Mouse (Mus musculus) hindbrain, embryonic 14.5 days (tissue): ENCODE data around the gene Syt14. TPM values are rescaled to one million over a fixed set of nuclear protein-coding genes. Genes with fewer than 3 reads are reported as not detected.
A peak's percentile ranks its signal among the peaks of the same experiment; 100 is the strongest.

Source experiments
- ATAC-seq: fragments of 200-750 bp; cut with Nextera tagmentation; 2 replicates; pipeline ENCODE4 v1.8.0; 2017; ENCODE audit warnings: moderate number of reproducible peaks, mild to moderate bottlenecking, moderate TSS enrichment, moderate library complexity; ENCODE audit not compliant: low FRiP score
- DNase-seq: peaks from one replicate; pipeline ENCODE4 v3.0.0-alpha.2; 2015; ENCODE audit warnings: low spot score
- H3K27ac ChIP-seq: fragments of 300-500 bp; sonication (generic); 2 replicates; pipeline ENCODE4 v1.5.1; 2014; ENCODE audit warnings: mild to moderate bottlenecking, moderate library complexity
- H3K27me3 ChIP-seq: fragments of 300-500 bp; sonication (generic); 2 replicates; pipeline ENCODE4 v1.6.1; 2014; ENCODE audit warnings: mild to moderate bottlenecking, low read length, mixed read lengths; ENCODE audit not compliant: control insufficient read depth, insufficient read depth
- H3K36me3 ChIP-seq: fragments of 300-500 bp; sonication (generic); replicated peaks from 2 replicates; pipeline ENCODE4 v1.6.1; 2014; ENCODE audit not compliant: control insufficient read depth, insufficient read depth
- H3K4me1 ChIP-seq: fragments of 300-500 bp; sonication (generic); replicated peaks from 2 replicates; pipeline ENCODE4 v1.6.1; 2014; ENCODE audit warnings: antibody characterized with exemption, low read length, mixed read lengths; ENCODE audit not compliant: control insufficient read depth, insufficient read depth
- H3K4me2 ChIP-seq: fragments of 300-500 bp; sonication (generic); replicated peaks from 2 replicates; pipeline ENCODE4 v1.6.1; 2014; ENCODE audit warnings: mild to moderate bottlenecking, moderate library complexity
- H3K4me3 ChIP-seq: fragments of 300-500 bp; sonication (generic); replicated peaks from 2 replicates; pipeline ENCODE4 v1.5.1; 2014; ENCODE audit warnings: mild to moderate bottlenecking, low read length
- H3K9ac ChIP-seq: fragments of 300-500 bp; sonication (generic); 2 replicates; pipeline ENCODE4 v1.6.1; 2014
- H3K9me3 ChIP-seq: fragments of 300-500 bp; sonication (generic); 2 replicates; pipeline ENCODE4 v1.6.1; 2016; ENCODE audit warnings: low read length; ENCODE audit not compliant: control insufficient read depth
- whole genome bisulfite sequencing: fragments of 180-500 bp; shearing (Covaris S2); extraction: QIAGEN DNeasy Blood & Tissue Kit; methylation state at CpG from one replicate; pipeline ENCODE4 v1.1.7; 2014; 5-methylcytosine and 5-hydroxymethylcytosine counted together
- polyA plus RNA-seq: library from polyadenylated mRNA; unstranded; fragments of >200 nt; fragmentation: Nextera tagmentation; extraction: Ambion mirVana; gene quantifications from 2 replicates; pipeline ENCODE4 v1.2.1, GENCODE M21; 2014

The Syt14 gene
- polyA plus RNA-seq, 1 experiment from 2014 or later = 9.1 TPM

DNA sequence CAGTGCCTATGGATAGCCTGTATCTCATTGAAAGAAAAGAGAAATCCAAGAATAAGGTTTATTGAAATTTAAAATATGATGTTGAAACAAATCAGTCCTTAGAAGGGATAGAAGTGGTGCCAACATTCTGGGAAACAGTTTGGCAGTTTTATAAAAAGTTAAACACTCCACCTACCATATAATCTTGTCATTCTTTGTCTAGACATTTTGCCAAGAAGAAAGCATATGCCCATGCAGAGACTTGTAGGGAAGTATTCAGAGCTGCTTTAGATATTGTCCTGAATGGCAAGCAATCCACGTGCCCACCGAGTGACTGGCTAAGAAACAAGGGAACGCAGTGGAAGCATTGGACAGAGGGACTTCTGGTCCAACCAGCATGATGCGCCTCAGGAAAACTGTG, 12.0 kb upstream of the Syt14 start:
- no peak overlapping the region for H3K4me3 ChIP-seq
- no peaks in the 10 kb centered on the region for H3K9me3 ChIP-seq
- H3K4me1 ChIP-seq = no peaks in the 10 kb centered on the region
- no peaks in the 10 kb centered on the region for H3K27me3 ChIP-seq
- WGBS = 89% methylated on average over 4 of the region's 4 CpGs
- no peak overlapping the region for H3K9ac ChIP-seq
- no peak overlapping the region for H3K4me2 ChIP-seq
- no peaks in the 10 kb centered on the region for H3K36me3 ChIP-seq
- no peak overlapping the region for H3K27ac ChIP-seq
- ATAC-seq (no peak), DNase-seq (no peak)

DNA sequence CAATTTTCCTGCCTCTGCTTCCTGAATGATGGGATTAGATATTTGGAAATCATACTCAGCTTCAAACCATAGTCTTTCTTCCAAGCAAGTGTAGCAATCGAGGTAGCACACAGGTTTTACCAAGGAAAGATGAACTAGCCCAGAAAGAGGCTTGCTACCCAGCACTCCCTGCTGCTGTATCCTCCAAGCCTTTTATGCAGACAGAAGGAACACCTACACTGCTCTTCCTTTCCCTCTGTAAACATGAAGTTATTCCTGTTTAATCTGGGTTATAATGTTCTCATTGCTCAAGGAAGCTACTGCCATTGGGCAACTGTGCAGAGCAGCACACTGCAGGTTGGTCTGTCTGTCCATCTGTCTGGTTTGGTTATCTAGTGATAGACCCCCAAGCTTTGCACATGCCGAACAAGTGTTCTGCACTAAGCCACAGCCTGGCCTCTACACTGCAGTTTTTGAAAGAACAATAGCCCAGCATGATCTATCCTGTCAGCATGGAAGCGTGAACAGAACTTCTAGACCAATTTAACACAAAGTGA, 7.3 kb upstream of the Syt14 start:
- no peaks in the 10 kb centered on the region for H3K4me1 ChIP-seq
- H3K36me3 ChIP-seq = no peaks in the 10 kb centered on the region
- DNase-seq (no peak), ATAC-seq (no peak)
- no peak overlapping the region for H3K4me3 ChIP-seq
- WGBS = 57% methylated on average over 3 of the region's 3 CpGs
- H3K9ac ChIP-seq = no peak overlapping the region
- no peak overlapping the region for H3K4me2 ChIP-seq
- no peaks in the 10 kb centered on the region for H3K27me3 ChIP-seq
- no peaks in the 10 kb centered on the region for H3K9me3 ChIP-seq
- no peak overlapping the region for H3K27ac ChIP-seq

GRCm38 (mm10) chr1:193034951-193035370, 614 bp downstream of the Syt14 start:
- Histone ChIP-seq H3K4me2 (peak overlapping the region; percentile 93), H3K36me3 (no peaks in the 10 kb centered on the region), H3K4me3 (peak overlapping the region; percentile 80), H3K9ac (peak overlapping the region; percentile 67), H3K27me3 (no peaks in the 10 kb centered on the region), H3K9me3 (no peaks in the 10 kb centered on the region), H3K4me1 (peaks cover 8% of the 10 kb centered on the region), H3K27ac (peak overlapping the region; percentile 66; the same call in 1 of the 2 replicates)
- ATAC-seq (no peak; the same call in none of the 2 replicates), DNase-seq (peak; percentile 49)
- 2% methylated on average over 19 of the region's 19 CpGs for WGBS

GRCm38 (mm10) chr1:193024311-193024710, 11.3 kb downstream of the Syt14 start:
- DNase-seq (no peak), ATAC-seq (no peak)
- H3K4me1 ChIP-seq = no peaks in the 10 kb centered on the region
- H3K4me2 ChIP-seq = no peak overlapping the region
- no peaks in the 10 kb centered on the region for H3K27me3 ChIP-seq
- WGBS = 82% methylated on average over 1 of the region's 1 CpGs
- H3K9me3 ChIP-seq = no peaks in the 10 kb centered on the region
- H3K9ac ChIP-seq = no peak overlapping the region
- peaks cover 15% of the 10 kb centered on the region; the same call in 1 of the 2 replicates for H3K36me3 ChIP-seq
- H3K4me3 ChIP-seq = no peak overlapping the region
- no peak overlapping the region for H3K27ac ChIP-seq

DNA sequence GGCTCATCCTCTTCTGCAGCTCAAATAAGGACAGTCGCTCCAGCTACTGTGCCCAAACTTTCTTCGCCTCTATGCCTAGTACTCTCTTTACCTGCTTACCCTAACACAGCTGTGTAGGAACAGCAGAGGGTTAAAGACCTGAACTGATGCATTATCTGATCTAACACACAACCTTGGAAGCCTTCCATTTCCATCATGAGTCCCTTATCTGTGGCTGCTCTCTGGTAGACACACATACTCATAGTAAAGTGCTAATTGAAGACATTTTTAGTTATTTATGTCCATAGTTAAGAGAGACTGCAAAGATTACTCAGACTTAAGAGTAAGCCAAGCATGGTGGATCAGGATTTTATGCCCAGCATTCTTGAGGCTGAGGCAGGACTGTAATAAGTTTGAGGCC, 23.2 kb downstream of the Syt14 start:
- 97% methylated on average over 2 of the region's 2 CpGs for WGBS
- Histone ChIP-seq H3K9ac (no peak overlapping the region), H3K27me3 (no peaks in the 10 kb centered on the region), H3K9me3 (no peaks in the 10 kb centered on the region), H3K4me3 (no peak overlapping the region), H3K27ac (no peak overlapping the region), H3K4me2 (no peak overlapping the region), H3K4me1 (no peaks in the 10 kb centered on the region), H3K36me3 (no peaks in the 10 kb centered on the region)
- ATAC-seq (no peak), DNase-seq (no peak)

DNA sequence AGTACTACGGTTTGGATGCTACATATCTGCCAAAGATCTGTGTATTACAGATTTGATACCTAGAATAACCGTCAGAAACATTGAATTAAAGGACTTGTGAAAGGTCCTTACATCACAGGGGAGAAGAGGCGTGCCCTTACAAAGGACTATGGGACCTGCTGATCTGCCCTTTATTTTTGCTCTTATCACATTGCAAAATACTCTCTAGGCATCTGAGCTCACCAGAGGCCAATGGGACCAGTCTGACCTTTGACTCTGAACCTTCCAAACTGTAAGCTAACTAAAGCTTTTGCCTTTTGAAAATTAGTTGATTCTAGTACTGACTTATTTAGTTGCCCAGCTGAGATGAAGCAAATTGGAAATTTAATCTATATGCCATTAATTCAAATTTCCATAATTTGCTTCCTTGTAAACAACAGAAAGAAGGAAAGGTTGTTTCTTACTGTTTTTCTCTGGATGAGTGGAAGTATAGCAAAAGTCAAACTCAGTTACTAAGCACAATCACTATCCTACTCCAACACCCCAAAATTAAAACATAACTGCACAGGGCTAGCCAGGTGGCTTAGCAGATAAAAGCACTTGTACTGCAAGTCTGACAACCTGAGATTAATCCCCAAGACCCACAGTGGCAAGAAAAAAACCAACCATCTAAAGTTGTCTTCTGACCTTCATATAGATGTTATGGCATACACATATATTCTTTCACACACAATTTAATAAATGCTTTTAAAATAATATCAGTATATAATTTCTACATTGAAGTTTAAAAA, 24.4 kb downstream of the Syt14 start:
- Histone ChIP-seq H3K36me3 (no peaks in the 10 kb centered on the region), H3K27me3 (no peaks in the 10 kb centered on the region), H3K4me2 (no peak overlapping the region), H3K9me3 (no peaks in the 10 kb centered on the region), H3K27ac (no peak overlapping the region), H3K9ac (no peak overlapping the region), H3K4me1 (no peaks in the 10 kb centered on the region), H3K4me3 (no peak overlapping the region)
- DNase-seq = no peak
- no peak for ATAC-seq
- 92% methylated on average over 3 of the region's 3 CpGs for WGBS

GRCm38 (mm10) chr1:193004581-193004980, 31.0 kb downstream of the Syt14 start:
- Histone ChIP-seq H3K4me1 (no peaks in the 10 kb centered on the region), H3K9me3 (no peaks in the 10 kb centered on the region), H3K9ac (no peak overlapping the region), H3K4me3 (no peak overlapping the region), H3K36me3 (no peaks in the 10 kb centered on the region), H3K27ac (no peak overlapping the region), H3K27me3 (no peaks in the 10 kb centered on the region), H3K4me2 (no peak overlapping the region)
- no peak for ATAC-seq
- 88% methylated on average over 1 of the region's 1 CpGs for WGBS
- no peak for DNase-seq

DNA sequence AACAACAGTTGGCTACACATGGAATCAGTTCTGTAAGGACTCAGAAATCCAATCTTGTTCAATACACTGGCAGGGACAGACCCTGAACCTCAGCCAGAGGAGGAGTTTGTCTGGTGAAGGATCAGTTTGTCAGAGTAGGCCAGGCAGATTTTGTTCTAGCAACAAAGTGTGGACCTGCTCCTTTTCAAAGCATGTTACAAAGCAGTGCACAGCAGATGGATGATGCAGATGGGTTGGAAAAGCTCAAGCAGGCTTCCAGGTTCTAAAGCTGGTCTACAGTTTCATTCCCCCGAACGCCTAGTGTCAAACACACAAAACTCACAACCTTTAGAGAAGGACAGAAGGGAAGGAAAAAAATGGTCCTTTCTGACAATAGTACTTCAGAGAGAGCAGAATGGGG, 31.6 kb downstream of the Syt14 start:
- ATAC-seq (no peak), DNase-seq (no peak)
- Histone ChIP-seq H3K4me3 (no peak overlapping the region), H3K4me1 (no peaks in the 10 kb centered on the region), H3K27ac (no peak overlapping the region), H3K4me2 (no peak overlapping the region), H3K36me3 (no peaks in the 10 kb centered on the region), H3K9ac (no peak overlapping the region), H3K9me3 (no peaks in the 10 kb centered on the region), H3K27me3 (no peaks in the 10 kb centered on the region)
- 93% methylated on average over 2 of the region's 2 CpGs for WGBS

GRCm38 (mm10) chr1:193002307-193002706, 33.3 kb downstream of the Syt14 start:
- H3K27ac ChIP-seq = no peak overlapping the region
- no peaks in the 10 kb centered on the region for H3K4me1 ChIP-seq
- H3K36me3 ChIP-seq = no peaks in the 10 kb centered on the region
- no peak overlapping the region for H3K4me3 ChIP-seq
- ATAC-seq = no peak
- no peaks in the 10 kb centered on the region for H3K9me3 ChIP-seq
- no peak for DNase-seq
- no peak overlapping the region for H3K4me2 ChIP-seq
- no peaks in the 10 kb centered on the region for H3K27me3 ChIP-seq
- WGBS = 91% methylated on average over 4 of the region's 4 CpGs
- no peak overlapping the region for H3K9ac ChIP-seq
